Mouse (Mus musculus): ENCODE data around the gene Mfn1.

- TF ChIP-seq POLR2A (IDR thresholded peaks at IDR 0.05; ENCODE audit: borderline replicate concordance, control insufficient read depth, low read depth, low read length) = no peak
- TF ChIP-seq CTCF (IDR thresholded peaks at IDR 0.05; ENCODE audit: control insufficient read depth, insufficient read depth, low read length) = no peak
Observed at GRCm38 (mm10) chr3:32573086-32573485, 43.8 kb downstream of the Mfn1 start.

Data from bone marrow, adult 2 months (tissue).